Mouse (Mus musculus) layer of hippocampus, adult 8-10 months (tissue): ENCODE measurements around the gene Klk1b3. TPM values are rescaled to one million over a fixed set of nuclear protein-coding genes. Genes with fewer than 3 reads are reported as not detected.
"Not testable (repeated sequence)": the region's sequence is repeated elsewhere in the genome, so short reads cannot be mapped to it uniquely, and the experiment has no call there.

Source experiments
- DNase-seq, 2 experiments: peaks; one replicate each; pipeline ENCODE4 v3.0.0; 2022; ENCODE audit warnings: low spot score in 2 of 2
- total RNA-seq, 4 experiments: library from RNA; stranded (reverse); gene quantifications; 2 replicates each; pipeline ENCODE4 v1.2.4; 2022

The Klk1b3 gene
- total RNA-seq: not detected

DNA sequence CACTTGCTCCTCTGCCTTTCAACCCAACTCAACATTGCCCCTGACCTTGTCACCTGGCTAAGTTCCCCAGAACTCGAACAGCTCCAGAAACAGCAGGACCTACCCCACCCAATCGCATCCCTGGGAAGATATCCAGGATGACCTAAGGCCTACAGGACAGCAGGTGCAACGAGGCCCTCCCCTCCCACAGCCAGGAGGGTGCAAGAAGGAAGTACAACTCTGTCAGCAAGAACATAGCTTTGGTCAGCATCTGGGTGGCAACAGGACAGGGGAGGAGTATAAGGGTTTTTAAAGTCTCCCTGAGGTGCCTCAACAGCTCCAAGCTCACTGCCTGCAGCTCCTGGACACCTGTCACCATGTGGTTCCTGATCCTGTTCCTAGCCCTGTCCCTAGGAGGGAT lies at the start of gene Klk1b3:
Klk1b3 (plus strand) TSS at position 301 of the 400 bp plus-strand sequence.
- DNase-seq: no peak

DNA sequence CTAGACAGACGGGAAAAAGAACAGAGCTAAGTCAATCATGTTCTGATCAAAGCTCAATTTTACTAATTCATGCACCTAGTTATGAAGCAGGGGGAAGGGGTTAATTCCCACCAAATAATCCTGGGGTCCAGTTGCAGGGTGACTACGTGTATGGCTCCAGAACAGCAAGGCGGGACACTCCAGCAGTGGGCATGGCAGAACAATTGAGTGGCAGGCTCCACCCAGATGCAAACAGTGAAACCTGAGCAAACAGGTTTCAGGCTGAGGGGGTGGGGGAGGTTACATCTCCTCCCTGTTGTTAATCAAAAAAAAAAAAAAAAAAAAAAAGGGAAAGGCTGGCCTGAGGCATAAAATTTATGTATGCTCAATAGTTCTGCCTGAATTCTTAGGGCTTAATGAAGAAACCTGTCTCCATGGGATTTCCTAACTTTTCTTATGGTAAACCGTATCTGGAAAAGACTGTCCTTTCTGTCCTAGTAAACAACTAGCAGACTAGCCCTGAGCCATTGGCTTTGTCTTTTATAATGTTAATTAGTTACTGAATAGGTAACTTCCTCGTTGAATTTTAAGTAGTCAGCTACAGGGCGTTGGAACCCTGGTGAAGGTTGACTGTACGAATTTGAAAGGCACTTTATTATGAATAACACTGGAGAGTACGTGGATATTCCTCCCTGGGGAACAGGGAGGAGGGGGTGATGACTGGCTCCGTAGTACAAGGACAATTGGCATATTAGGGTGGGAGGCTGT lies 18.5 kb upstream of the Klk1b3 start:
- no peak for DNase-seq

DNA sequence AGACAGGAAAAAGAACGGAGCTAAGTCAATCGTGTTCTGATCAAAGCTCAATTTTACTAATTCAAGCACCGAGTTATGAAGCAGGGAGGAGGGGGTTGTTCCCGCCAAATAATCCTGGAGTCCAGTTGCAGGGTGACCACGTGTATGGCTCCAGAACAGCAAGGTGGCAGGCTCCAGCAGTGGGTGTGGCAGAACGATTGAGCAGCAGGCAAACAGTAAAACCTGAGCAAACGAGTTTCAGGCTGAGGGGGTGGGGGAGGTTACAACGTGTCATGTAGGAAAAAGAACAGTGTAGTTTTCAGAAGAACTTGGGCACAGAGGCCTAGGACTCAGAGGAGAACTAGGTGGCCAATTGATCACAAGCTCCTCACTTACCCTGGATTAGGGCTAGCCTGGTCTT lies 11.5 kb upstream of the Klk1b3 start:
- DNase-seq: not testable (repeated sequence)

DNA sequence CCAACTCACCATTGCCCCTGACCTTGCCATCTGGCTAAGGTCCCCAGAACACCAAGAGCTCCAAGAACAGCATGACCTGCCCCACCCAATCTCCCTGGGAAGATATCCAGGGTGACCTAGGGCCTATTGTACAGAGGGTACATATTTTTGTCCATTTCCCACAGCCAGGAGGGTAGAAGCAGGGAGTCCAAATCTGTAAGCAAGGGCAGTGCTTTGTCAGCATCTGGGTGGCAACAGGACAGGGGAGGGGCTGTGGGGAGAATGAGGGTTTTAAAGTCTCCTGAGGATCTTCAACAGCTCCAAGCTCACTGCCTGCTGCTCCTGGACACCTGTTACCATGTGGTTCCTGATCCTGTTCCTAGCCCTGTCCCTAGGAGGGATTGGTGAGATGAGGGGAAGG lies 10.1 kb upstream of the Klk1b3 start, which contains the start of gene Klk1b24:
Klk1b24 (plus strand) TSS at position 301 of the 400 bp plus-strand sequence.
- not testable (repeated sequence) for DNase-seq

DNA sequence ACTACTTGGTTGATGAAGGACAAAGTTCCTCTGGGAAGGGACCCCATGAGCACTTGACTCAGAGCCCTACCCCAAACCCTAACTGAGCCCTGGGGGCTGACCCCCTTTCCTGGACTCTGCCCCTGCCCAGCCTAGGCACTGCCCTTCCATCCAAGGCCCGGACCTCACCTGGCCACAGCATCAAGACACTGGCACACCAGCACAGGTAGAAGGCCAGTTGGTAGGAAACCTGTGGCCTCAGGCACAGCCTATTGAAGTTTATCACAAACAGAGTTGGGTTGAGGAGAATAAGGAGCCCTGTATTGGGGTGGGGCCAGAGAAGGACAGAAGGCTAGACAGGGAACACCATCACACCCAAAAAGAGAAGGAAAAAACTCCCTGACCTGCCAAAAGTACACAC lies 4.5 kb upstream of the Klk1b3 start:
- DNase-seq: not testable (repeated sequence)

DNA sequence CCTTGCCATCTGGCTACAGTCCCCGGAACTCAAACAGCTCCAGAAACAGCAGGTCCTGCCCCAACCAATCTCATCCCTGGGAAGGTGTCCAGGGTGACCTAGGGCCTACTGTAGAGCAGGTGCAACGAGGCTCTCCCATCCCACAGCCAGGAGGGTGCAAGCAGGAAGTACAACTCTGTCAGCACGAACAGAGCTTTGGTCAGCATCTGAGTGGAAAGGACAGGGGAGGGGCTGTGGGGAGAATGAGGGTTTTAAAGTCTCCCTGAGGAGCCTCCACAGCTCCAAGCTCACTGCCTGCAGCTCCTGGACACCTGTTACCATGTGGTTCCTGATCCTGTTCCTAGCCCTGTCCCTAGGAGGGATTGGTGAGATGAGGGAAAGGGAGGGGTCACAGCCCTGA lies 9.1 kb downstream of the Klk1b3 start, which contains the start of gene Klk1b4:
Klk1b4 (plus strand) TSS at position 301 of the 400 bp plus-strand sequence.
- DNase-seq: not testable (repeated sequence)

DNA sequence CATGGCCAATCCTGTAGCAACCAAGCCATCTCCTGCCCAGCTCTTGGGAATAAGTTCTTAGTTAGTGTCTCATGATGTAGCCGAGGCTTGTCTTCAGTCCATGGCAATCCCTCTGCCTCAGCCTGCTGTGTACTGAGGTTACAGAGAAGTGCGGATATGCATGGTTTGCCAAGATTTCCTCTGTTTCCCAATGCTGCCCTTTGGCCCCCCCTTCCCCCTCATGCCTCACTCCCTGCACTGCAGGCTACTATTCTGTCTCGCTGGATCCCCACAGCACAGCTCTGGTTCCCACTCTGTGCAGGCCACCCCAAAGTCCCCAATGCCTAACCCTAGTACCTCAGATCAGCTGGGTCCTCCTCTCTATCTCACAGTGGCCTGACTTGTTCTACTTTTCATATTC lies 10.3 kb downstream of the Klk1b3 start:
- no peak for DNase-seq

DNA sequence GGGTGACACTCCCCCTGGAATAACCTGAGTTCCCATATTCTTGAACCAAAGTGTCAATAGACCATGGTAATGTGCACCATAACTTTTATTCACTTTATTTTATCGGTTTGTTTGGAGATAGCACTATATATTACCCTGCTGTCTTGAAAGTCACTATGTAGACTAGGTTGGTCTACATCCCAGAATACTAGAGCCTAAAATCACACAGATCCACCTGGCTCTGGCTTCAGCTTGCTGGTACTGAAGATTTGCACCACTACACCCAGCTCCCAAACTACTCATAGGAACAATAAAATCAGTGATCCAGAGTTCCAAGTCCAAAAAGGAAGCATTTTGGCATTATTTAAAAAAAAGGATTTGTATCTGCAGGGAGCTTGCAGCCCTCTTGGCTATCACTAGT lies 17.7 kb downstream of the Klk1b3 start, which contains the start of gene Klk1b5:
Klk1b5 (plus strand) TSS at position 301 of the 400 bp plus-strand sequence.
- DNase-seq: no peak

DNA sequence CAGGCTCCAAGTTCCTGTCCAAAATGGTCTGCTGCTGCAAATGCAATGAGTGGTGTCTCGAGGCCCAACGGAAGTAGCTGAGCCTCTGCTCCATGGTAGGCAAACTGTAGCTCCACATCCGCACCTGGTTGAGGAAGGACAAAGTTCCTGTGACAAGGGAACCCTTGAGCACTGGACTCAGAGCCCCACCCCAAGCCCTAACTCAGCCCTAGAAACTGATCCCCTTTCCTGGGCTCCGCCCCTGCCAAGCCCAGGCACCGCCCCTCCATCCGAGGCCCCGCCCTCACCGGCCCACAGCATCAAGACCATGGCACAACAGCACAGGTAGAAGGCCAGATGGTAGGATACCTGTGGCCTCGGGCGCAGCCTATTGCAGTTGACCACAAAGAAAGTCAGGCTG lies 23.6 kb downstream of the Klk1b3 start:
- DNase-seq: not testable (repeated sequence)

DNA sequence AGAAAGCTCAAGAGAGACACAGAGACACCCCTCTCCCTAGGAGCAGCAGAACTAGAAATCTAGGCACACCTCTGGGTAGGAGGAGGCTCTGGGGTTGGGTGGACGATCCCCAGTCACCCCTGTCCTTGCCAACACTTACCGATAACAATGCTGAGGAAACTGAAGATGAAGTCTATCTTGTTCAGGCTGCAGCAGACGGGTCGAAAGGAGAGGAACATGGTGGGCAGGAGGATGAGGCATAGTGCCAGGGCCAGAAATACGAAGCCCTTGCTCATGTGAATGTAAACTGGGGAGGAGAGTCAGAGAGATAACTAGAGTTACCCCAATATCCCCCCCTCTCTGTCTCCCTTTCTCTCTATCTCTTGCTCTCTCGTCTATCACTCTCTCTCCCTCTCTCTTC lies 24.3 kb downstream of the Klk1b3 start:
- not testable (repeated sequence) for DNase-seq

DNA sequence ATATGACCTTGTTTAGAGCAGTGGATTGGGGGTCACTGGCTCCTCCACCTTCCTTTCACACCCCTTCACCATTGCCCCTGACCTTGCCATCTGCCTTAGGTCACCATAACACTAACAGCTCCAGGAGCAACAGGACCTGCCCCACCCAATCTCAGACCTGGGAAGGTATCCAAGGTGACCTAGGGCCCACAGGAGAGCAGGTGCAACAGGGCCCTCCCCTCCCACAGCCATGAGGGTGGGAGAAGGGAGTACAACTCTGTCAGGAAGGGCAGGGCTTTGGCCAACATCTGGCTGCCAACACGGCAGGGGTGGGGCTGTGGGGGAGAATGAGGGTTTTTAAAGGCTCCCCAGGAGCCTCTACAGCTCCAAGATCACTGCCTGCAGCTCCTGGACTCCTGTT lies 27.1 kb downstream of the Klk1b3 start, which contains the start of gene Klk1:
Klk1 (plus strand) TSS at position 285 of the 400 bp plus-strand sequence.
- no peak for DNase-seq

DNA sequence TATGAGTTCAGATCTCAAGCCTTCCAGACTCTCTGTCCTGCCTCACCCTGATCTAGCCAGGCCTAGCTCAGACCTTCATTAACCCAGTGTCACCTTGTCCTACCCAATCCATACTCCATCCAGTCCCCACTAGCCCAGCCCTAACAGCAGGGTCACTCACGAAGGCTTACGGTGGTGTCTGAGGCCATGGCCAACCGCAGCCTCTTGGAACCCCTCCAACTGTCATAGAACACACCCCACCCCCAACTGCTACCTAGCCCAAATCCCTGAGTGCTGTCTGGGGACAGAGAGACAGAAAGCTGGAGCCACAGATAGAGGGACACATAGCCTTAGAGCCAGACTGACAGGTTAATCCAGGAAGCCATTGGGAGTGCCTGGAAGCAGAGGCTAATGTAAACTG lies 37.9 kb downstream of the Klk1b3 start, which contains the start of gene Gm36864:
Gm36864 (plus strand) TSS at position 269 of the 400 bp plus-strand sequence.
- DNase-seq: no peak

DNA sequence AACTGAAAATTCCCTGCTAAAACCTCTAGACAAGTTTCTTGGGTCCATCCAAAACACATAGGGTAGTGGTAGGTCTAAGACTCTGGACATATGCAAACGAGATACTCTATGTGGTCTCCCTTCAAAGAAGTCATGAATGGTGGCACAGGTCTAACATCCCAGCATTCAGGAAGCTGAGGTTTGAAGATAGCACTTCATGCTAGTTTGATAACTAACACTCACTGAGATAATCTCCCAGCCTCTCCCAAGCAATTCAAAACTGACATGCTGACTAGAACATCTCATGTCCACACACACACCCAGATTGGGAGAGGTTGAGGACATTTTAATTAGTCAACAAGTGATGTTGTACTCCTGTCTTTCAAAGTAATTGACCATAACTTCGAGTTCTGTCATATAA lies 41.9 kb downstream of the Klk1b3 start:
- DNase-seq: no peak

DNA sequence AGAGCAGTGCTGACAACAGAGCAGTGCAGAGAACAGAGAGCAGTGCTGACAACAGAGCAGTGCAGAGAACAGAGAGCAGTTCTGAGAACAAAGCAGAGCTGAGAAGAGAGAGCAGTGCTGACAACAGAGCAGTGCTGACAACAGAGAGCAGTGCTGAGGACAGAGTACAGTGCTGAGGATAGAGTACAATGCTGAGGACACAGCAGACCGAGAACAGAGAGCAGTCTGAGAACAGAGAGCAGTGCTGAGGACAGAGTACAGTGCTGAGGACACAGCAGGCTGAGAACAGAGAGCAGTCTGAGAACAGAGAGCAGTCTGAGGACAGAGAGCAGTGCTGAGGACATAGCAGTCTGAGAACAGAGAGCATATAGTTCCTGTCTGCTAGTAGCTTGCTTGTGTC lies 42.7 kb downstream of the Klk1b3 start:
- no peak for DNase-seq

DNA sequence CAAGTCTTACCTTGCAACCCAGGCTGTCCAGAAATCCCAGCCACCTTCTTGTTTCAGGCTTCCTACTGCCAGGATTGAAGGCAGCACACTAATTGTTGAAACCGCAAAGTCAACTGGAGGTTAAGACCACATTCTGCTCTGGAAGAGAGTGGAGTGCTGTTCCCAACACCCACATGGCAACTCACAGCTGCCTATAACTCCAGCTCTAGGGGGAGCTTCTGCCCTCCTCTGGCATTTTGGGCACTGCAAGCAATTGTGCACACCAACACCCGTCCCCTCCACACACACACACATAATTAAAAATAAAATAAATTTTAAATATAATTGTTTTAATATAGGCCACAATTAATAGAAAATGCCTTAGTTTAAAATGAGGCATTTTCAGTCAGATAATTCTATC lies 43.2 kb downstream of the Klk1b3 start:
- DNase-seq: no peak

DNA sequence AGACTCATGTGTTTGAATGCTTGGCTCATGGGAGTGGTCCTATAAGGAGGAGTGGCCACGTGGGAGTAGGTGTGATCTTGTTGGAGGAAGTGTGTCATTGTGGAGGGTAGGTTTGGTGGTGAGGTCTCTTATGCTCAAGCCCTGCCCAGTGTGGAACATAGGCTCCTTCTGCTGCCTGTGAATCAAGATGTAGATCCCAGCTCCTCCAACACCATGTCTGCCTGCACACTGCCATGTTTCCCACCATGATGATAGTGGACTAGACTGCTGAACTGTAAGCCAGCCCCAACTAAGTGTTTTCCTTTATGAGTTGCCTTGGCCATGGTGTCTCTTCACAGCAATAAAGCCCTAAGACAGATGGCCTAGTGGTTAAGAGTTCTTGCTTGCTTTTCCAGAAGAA lies 46.1 kb downstream of the Klk1b3 start:
- no peak for DNase-seq

DNA sequence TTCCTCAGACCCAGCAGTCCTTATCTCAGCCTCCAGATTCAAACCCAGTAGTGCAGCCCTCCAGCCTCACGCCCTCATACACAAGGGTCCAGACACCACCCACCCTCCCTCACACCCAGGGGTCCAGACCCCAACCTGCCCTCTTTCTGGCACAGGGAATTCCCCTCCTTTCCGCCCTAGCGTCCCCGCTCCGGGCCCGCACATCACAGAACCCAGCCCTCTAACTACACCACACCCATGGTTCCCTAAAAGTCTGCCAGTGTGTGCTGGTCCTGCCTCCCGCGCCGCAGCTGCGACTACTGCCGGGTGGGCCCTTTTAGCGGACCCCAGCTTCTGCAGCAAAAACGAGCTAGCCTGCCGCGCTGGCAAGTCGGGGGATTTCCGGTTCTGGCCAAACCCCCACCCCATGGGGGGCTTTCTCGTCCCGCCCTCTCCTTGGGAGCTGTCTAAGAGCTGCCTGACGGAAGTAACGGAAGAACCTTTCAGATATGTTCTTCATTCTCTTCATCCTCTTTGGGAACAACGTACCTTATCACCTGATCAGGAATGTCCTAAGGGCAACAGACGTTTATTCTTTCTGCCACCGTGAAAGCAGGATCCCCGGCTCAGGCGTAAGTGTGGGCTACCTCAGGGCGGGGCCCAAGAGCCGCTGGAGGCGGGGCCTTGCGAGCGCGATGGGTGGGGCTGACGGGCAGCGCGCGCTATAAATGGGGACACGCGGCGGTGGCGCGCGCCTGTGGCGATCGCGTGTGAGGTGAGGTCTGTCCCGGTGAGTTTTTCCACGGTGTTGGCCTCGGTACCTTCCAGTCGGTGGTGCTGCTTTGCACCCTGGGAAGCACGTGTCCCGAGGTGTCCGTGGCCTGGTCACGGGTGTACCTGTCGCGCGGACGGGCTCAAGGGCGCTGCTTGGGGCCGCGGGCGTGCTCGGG lies 48.3 kb downstream of the Klk1b3 start, which contains the start of the genes 1700028J19Rik and 2410002F23Rik:
1700028J19Rik (minus strand) TSS at position 641 of the 929 bp plus-strand sequence.
2410002F23Rik (plus strand) TSS at position 668 of the 929 bp plus-strand sequence.
- peak; percentile 86 to 92 for DNase-seq

DNA sequence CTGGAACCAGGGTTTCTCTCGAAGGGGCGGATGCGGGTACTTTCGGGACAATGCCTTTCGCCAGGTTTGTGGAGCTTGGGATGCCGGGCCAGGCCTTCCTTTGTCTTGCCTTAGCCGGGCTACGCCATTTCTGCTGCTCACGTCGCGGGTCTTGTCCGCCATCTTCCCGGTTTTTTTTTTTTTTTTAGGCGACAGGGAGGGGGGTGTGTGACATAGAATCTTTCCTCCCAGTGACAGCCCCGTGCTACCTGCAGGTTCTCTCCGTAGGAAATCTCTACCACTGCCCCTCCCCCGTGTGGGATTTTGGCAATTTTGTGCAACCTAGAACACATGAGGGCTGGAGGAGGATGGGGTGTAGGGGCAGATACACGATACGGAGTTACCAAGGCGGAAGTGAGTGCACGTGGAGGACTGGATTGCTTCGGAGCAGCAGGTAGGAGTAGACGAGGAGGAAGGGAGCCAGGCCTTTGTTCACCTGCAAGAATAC lies 49.0 kb downstream of the Klk1b3 start:
- DNase-seq: peak in 1 of 2 experiments; percentile 52

DNA sequence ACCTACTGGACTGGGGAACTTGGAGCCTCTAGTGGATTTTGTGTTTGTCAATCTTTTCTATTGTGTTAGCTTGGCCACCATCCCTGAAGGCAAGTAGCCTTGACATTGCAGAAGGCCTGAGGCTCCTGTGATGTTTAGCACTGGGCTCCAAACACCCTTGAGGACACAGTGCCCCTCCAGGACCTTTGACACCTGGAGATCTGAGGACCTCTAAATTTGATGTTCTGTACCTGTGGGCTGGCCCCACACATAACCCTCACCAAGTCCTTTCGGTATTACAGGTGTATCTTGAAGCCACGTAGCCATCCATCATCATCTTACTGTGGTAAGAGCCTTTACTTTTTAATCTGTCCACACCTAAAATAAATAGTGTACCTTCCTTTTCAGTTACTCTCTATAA lies 50.0 kb downstream of the Klk1b3 start:
- DNase-seq: no peak

DNA sequence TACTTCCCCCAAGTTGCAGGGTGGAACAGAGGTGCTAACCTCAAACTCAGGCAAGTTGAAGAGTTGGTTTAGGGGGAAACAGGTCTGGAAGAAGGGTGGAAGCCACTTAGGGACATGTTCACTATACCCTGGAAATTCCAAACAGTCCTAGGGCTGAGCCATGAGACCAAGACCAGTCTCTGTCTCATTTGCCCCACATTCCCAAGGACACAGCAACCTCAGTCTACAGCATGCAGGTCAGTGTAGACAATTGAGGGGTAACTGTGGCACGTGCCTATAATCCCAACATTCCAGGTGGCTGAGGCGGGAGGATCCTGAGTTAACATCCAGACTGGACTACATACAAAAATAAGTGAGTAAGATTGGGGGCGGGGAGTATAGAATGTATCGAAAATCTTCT lies 51.3 kb downstream of the Klk1b3 start:
- no peak for DNase-seq

DNA sequence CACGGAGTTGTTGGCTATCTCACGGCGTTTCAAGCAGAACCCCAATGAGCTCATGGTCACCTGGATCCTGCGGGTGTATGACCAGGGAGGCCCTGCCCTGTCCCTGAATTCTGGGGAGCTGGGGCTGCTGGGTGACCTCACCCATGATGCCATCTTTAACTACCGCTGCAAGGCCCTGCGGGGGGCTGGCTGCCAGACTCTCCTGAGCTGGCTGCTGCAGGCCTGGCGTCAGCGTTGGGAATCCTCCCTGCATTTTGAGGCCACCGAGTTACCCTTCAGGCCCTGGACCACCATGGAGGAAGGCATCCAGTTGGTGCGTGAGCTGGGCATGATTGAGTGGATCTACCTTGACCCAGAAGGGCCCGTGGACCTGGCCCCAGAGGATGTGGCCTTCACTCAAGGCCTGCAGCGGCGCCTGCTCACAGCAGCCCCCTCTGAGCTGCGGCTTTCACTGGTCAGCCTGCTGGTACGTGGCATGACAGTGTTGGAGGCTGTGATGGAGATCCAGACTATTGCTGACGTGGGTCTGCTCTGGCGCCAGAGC lies 52.8 kb downstream of the Klk1b3 start:
- DNase-seq: not testable (repeated sequence)
